Mouse (Mus musculus): ENCODE data around the gene 1700057G04Rik. TPM values are rescaled to one million over a fixed set of nuclear protein-coding genes. Genes with fewer than 3 reads are reported as not detected.
"Not testable (repeated sequence)": the region's sequence is repeated elsewhere in the genome, so short reads cannot be mapped to it uniquely, and the experiment has no call there.

The 1700057G04Rik gene
- polyA plus RNA-seq, 1 experiment from 2014 or later: not detected

- not testable (repeated sequence) for H3K4me3 ChIP-seq; H3K27ac ChIP-seq (replicated peaks); H3K9me3 ChIP-seq; ATAC-seq (ENCODE audit: low FRiP score, low read depth); H3K36me3 ChIP-seq; H3K4me2 ChIP-seq; H3K4me1 ChIP-seq (replicated peaks); H3K9ac ChIP-seq; H3K27me3 ChIP-seq
- WGBS: 71% methylated on average over 9 of the region's 9 CpGs
Measured at GRCm38 (mm10) chr9:92325936-92326335, 16.8 kb downstream of the 1700057G04Rik start.

GRCm38 (mm10) chr9:92326813-92327212 is 17.6 kb downstream of the 1700057G04Rik start:
- no peaks in the 10 kb centered on the region for H3K9me3 ChIP-seq
- 86% methylated on average over 4 of the region's 4 CpGs for WGBS
- no peak overlapping the region for H3K4me3 ChIP-seq
- ATAC-seq (ENCODE audit: low FRiP score, low read depth): no peak
- no peaks in the 10 kb centered on the region for H3K36me3 ChIP-seq
- H3K4me1 ChIP-seq (replicated peaks): no peaks in the 10 kb centered on the region
- no peak overlapping the region for H3K9ac ChIP-seq
- no peak overlapping the region for H3K4me2 ChIP-seq
- H3K27ac ChIP-seq (replicated peaks): no peak overlapping the region
- no peaks in the 10 kb centered on the region for H3K27me3 ChIP-seq

- no peak for ATAC-seq (ENCODE audit: low FRiP score, low read depth)
- WGBS: 93% methylated on average over 4 of the region's 4 CpGs
- Histone ChIP-seq H3K36me3 (no peaks in the 10 kb centered on the region), H3K9me3 (no peaks in the 10 kb centered on the region), H3K4me2 (no peak overlapping the region), H3K9ac (no peak overlapping the region), H3K4me1 (replicated peaks) (no peaks in the 10 kb centered on the region), H3K4me3 (no peak overlapping the region), H3K27ac (replicated peaks) (no peak overlapping the region), H3K27me3 (no peaks in the 10 kb centered on the region)
Measured at GRCm38 (mm10) chr9:92331383-92331782, 22.2 kb downstream of the 1700057G04Rik start.

- Histone ChIP-seq H3K4me2 (no peak overlapping the region), H3K9ac (no peak overlapping the region), H3K9me3 (no peaks in the 10 kb centered on the region), H3K36me3 (no peaks in the 10 kb centered on the region), H3K4me3 (no peak overlapping the region), H3K4me1 (replicated peaks) (no peaks in the 10 kb centered on the region), H3K27me3 (no peaks in the 10 kb centered on the region), H3K27ac (replicated peaks) (no peak overlapping the region)
- WGBS: 95% methylated on average over 10 of the region's 10 CpGs
- ATAC-seq (ENCODE audit: low FRiP score, low read depth): no peak
Measured at GRCm38 (mm10) chr9:92334845-92335244, 25.7 kb downstream of the 1700057G04Rik start.

- 92% methylated on average over 6 of the region's 6 CpGs for WGBS
Measured at GRCm38 (mm10) chr9:92335277-92335818, 26.2 kb downstream of the 1700057G04Rik start.

GRCm38 (mm10) chr9:92337063-92337462 is 27.9 kb downstream of the 1700057G04Rik start:
- ATAC-seq (ENCODE audit: low FRiP score, low read depth): no peak
- Histone ChIP-seq H3K4me2 (no peak overlapping the region), H3K9me3 (no peaks in the 10 kb centered on the region), H3K4me3 (no peak overlapping the region), H3K27me3 (no peaks in the 10 kb centered on the region), H3K27ac (replicated peaks) (no peak overlapping the region), H3K4me1 (replicated peaks) (no peaks in the 10 kb centered on the region), H3K9ac (no peak overlapping the region), H3K36me3 (no peaks in the 10 kb centered on the region)
- 87% methylated on average over 1 of the region's 1 CpGs for WGBS

More at GRCm38 (mm10) chr9:92335277-92335818, 26.2 kb downstream of the 1700057G04Rik start:
- Histone ChIP-seq H3K36me3 (no peaks in the 10 kb centered on the region), H3K27me3 (no peaks in the 10 kb centered on the region), H3K4me3 (no peak overlapping the region), H3K4me1 (replicated peaks) (no peaks in the 10 kb centered on the region), H3K9ac (no peak overlapping the region), H3K9me3 (no peaks in the 10 kb centered on the region), H3K4me2 (no peak overlapping the region), H3K27ac (replicated peaks) (no peak overlapping the region)
- ATAC-seq (ENCODE audit: low FRiP score, low read depth): no peak

GRCm38 (mm10) chr9:92337661-92338060 is 28.5 kb downstream of the 1700057G04Rik start:
- Histone ChIP-seq H3K4me1 (replicated peaks) (no peaks in the 10 kb centered on the region), H3K9ac (no peak overlapping the region), H3K4me3 (no peak overlapping the region), H3K27me3 (no peaks in the 10 kb centered on the region), H3K36me3 (no peaks in the 10 kb centered on the region), H3K4me2 (no peak overlapping the region), H3K9me3 (no peaks in the 10 kb centered on the region), H3K27ac (replicated peaks) (no peak overlapping the region)
- 82% methylated on average over 3 of the region's 3 CpGs for WGBS
- no peak for ATAC-seq (ENCODE audit: low FRiP score, low read depth)

GRCm38 (mm10) chr9:92338954-92339353 is 29.8 kb downstream of the 1700057G04Rik start:
- WGBS: 84% methylated on average over 1 of the region's 1 CpGs

GRCm38 (mm10) chr9:92351924-92352323 is 42.7 kb downstream of the 1700057G04Rik start:
- Histone ChIP-seq H3K4me1 (replicated peaks) (no peaks in the 10 kb centered on the region), H3K27ac (replicated peaks) (no peak overlapping the region), H3K9me3 (no peaks in the 10 kb centered on the region), H3K36me3 (no peaks in the 10 kb centered on the region), H3K4me3 (no peak overlapping the region), H3K4me2 (no peak overlapping the region), H3K9ac (no peak overlapping the region), H3K27me3 (no peaks in the 10 kb centered on the region)
- 95% methylated on average over 1 of the region's 1 CpGs for WGBS
- ATAC-seq (ENCODE audit: low FRiP score, low read depth): no peak

More at GRCm38 (mm10) chr9:92338954-92339353, 29.8 kb downstream of the 1700057G04Rik start:
- Histone ChIP-seq H3K4me1 (replicated peaks) (no peaks in the 10 kb centered on the region), H3K4me2 (no peak overlapping the region), H3K9me3 (no peaks in the 10 kb centered on the region), H3K27ac (replicated peaks) (no peak overlapping the region), H3K9ac (no peak overlapping the region), H3K36me3 (no peaks in the 10 kb centered on the region), H3K4me3 (no peak overlapping the region), H3K27me3 (no peaks in the 10 kb centered on the region)
- ATAC-seq (ENCODE audit: low FRiP score, low read depth): no peak

GRCm38 (mm10) chr9:92353306-92353705 is 44.1 kb downstream of the 1700057G04Rik start:
- WGBS: 73% methylated on average over 3 of the region's 3 CpGs
- Histone ChIP-seq H3K27me3 (no peaks in the 10 kb centered on the region), H3K27ac (replicated peaks) (no peak overlapping the region), H3K4me2 (no peak overlapping the region), H3K4me3 (no peak overlapping the region), H3K9me3 (no peaks in the 10 kb centered on the region), H3K4me1 (replicated peaks) (no peaks in the 10 kb centered on the region), H3K9ac (no peak overlapping the region), H3K36me3 (no peaks in the 10 kb centered on the region)
- ATAC-seq (ENCODE audit: low FRiP score, low read depth): no peak

- H3K9ac ChIP-seq: no peak overlapping the region
- no peaks in the 10 kb centered on the region for H3K27me3 ChIP-seq
- WGBS: 50% methylated on average over 1 of the region's 1 CpGs
- H3K4me1 ChIP-seq (replicated peaks): no peaks in the 10 kb centered on the region
- H3K27ac ChIP-seq (replicated peaks): no peak overlapping the region
- no peak overlapping the region for H3K4me2 ChIP-seq
- ATAC-seq (ENCODE audit: low FRiP score, low read depth): no peak
- H3K9me3 ChIP-seq: no peaks in the 10 kb centered on the region
- H3K4me3 ChIP-seq: no peak overlapping the region
- H3K36me3 ChIP-seq: no peaks in the 10 kb centered on the region
Measured at GRCm38 (mm10) chr9:92360691-92361310, 51.6 kb downstream of the 1700057G04Rik start.

- WGBS: 73% methylated on average over 2 of the region's 2 CpGs
- no peaks in the 10 kb centered on the region for H3K27me3 ChIP-seq
- no peaks in the 10 kb centered on the region for H3K36me3 ChIP-seq
- no peak overlapping the region for H3K9ac ChIP-seq
- ATAC-seq (ENCODE audit: low FRiP score, low read depth): no peak
- H3K4me2 ChIP-seq: no peak overlapping the region
- no peak overlapping the region for H3K4me3 ChIP-seq
- H3K4me1 ChIP-seq (replicated peaks): no peaks in the 10 kb centered on the region
- H3K9me3 ChIP-seq: no peaks in the 10 kb centered on the region
- H3K27ac ChIP-seq (replicated peaks): no peak overlapping the region
Measured at GRCm38 (mm10) chr9:92363478-92363877, 54.3 kb downstream of the 1700057G04Rik start.

- H3K27ac ChIP-seq (replicated peaks): no peak overlapping the region
- no peak for ATAC-seq (ENCODE audit: low FRiP score, low read depth)
Measured at GRCm38 (mm10) chr9:92368920-92369319, 59.7 kb downstream of the 1700057G04Rik start.

More at GRCm38 (mm10) chr9:92368920-92369319, 59.7 kb downstream of the 1700057G04Rik start:
- no peak overlapping the region for H3K4me2 ChIP-seq
- no peaks in the 10 kb centered on the region for H3K9me3 ChIP-seq
- H3K27me3 ChIP-seq: no peaks in the 10 kb centered on the region
- H3K9ac ChIP-seq: no peak overlapping the region
- no peak overlapping the region for H3K4me3 ChIP-seq
- no peaks in the 10 kb centered on the region for H3K36me3 ChIP-seq
- no peaks in the 10 kb centered on the region for H3K4me1 ChIP-seq (replicated peaks)
